Mouse (Mus musculus): ENCODE measurements around the gene Ikbke.

- no peak for TF ChIP-seq USF2 (conservative IDR thresholded peaks at IDR 0.05; ENCODE audit: low read depth, low read length)
- no peak for TF ChIP-seq ZC3H11A (IDR thresholded peaks at IDR 0.05; ENCODE audit: low read depth, low read length)
- TF ChIP-seq CTCF (conservative IDR thresholded peaks at IDR 0.05 in 1 of 2, IDR thresholded peaks at IDR 0.05 in 1 of 2; ENCODE audit: low read depth in 2 of 2, low read length in 2 of 2) = no peak
- no peak for TF ChIP-seq MAX (IDR thresholded peaks at IDR 0.05; ENCODE audit: low read length)
- no peak for TF ChIP-seq NRF1 (IDR thresholded peaks at IDR 0.05; ENCODE audit: low read depth, low read length)
- TF ChIP-seq JUND (conservative IDR thresholded peaks at IDR 0.05; ENCODE audit: low read depth, low read length) = no peak
- peak; percentile 11; the same call in 1 of the 2 replicates for TF ChIP-seq EP300 (IDR thresholded peaks at IDR 0.05; ENCODE audit: low read length)
- TF ChIP-seq POLR2A (IDR thresholded peaks at IDR 0.05; ENCODE audit: low read depth, low read length) = no peak
- no peak for TF ChIP-seq KAT2A (IDR thresholded peaks at IDR 0.05; ENCODE audit: insufficient replicate concordance, low read length)
Observed at GRCm38 (mm10) chr1:131236077-131236476, 43.3 kb downstream of the Ikbke start.
